Mouse (Mus musculus) stomach, embryonic 16.5 days (tissue): ENCODE results near the gene Zfp383. TPM values are rescaled to one million over a fixed set of nuclear protein-coding genes. Genes with fewer than 3 reads are reported as not detected.

Source experiments
- ATAC-seq: fragments of 200-750 bp; cut with Nextera tagmentation; 2 replicates; pipeline ENCODE4 v1.8.0; 2017; ENCODE audit warnings: moderate number of reproducible peaks, moderate TSS enrichment; ENCODE audit not compliant: insufficient read depth, low FRiP score
- H3K27ac ChIP-seq: fragments of 300-500 bp; sonication (generic); 2 replicates; pipeline ENCODE4 v1.5.1; 2014; ENCODE audit warnings: low read length
- H3K27me3 ChIP-seq: fragments of 300-500 bp; sonication (generic); 2 replicates; pipeline ENCODE4 v1.6.1; 2014; ENCODE audit warnings: low read length, control low read depth, mixed read lengths; ENCODE audit not compliant: control insufficient read depth, insufficient read depth
- H3K36me3 ChIP-seq: fragments of 300-500 bp; sonication (generic); 2 replicates; pipeline ENCODE4 v1.6.1; 2014; ENCODE audit warnings: low read length; ENCODE audit not compliant: control insufficient read depth, insufficient read depth
- H3K4me1 ChIP-seq: fragments of 300-500 bp; sonication (generic); 2 replicates; pipeline ENCODE4 v1.6.1; 2014; ENCODE audit warnings: low read length, control low read depth, mixed read lengths; ENCODE audit not compliant: control insufficient read depth, insufficient read depth
- H3K4me2 ChIP-seq: fragments of 300-500 bp; sonication (generic); 2 replicates; pipeline ENCODE4 v1.6.1; 2014; ENCODE audit warnings: low read depth, low read length, mixed read lengths
- H3K4me3 ChIP-seq: fragments of 300-500 bp; sonication (generic); replicated peaks from 2 replicates; pipeline ENCODE4 v1.5.1; 2014; ENCODE audit warnings: mild to moderate bottlenecking, low read length
- H3K9ac ChIP-seq: fragments of 300-500 bp; sonication (generic); 2 replicates; pipeline ENCODE4 v1.6.1; 2014; ENCODE audit warnings: low read length
- H3K9me3 ChIP-seq: fragments of 300-500 bp; sonication (generic); replicated peaks from 2 replicates; pipeline ENCODE4 v1.6.1; 2016; ENCODE audit warnings: low read length, control low read depth; ENCODE audit not compliant: control insufficient read depth
- WGBS: fragments of 180-500 bp; shearing (Covaris S2); extraction: QIAGEN DNeasy Blood & Tissue Kit; methylation state at CpG from one replicate; pipeline ENCODE4 v1.1.7; 2014; 5-methylcytosine and 5-hydroxymethylcytosine counted together
- polyA plus RNA-seq: library from polyadenylated mRNA; unstranded; fragments of >200 nt; fragmentation: Nextera tagmentation; extraction: Ambion mirVana; gene quantifications from 2 replicates; pipeline ENCODE4 v1.2.1, GENCODE M21; 2015

Zfp383 gene
- polyA plus RNA-seq, 1 experiment from 2014 or later = 4.0 TPM

DNA sequence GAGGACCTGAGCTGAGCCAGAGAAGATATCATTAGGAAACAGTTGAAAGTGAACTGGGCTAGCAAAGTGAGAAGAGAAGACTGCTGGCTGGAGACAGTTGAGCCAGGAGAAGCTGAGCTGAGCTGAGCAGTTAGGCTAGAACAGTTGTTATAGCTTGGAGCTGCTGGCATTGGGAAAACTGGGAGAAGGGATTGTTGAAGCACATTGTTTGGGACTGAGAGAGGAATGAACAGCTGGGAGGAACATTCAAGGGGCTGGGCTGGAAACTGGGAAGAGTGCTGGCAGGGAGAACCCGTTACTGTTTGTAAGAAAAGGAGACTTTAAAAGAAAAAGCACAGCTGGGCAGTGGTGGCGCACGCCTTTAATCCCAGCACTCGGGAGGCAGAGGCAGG, 10.0 kb downstream of the Zfp383 start:
- WGBS = 67% methylated on average over 4 of the region's 4 CpGs
- H3K27ac ChIP-seq = no peak overlapping the region
- no peak for ATAC-seq
- H3K4me1 ChIP-seq = no peaks in the 10 kb centered on the region
- H3K9ac ChIP-seq = no peak overlapping the region
- no peaks in the 10 kb centered on the region; the same call in 1 of the 2 replicates for H3K9me3 ChIP-seq
- H3K4me3 ChIP-seq = no peak overlapping the region
- H3K4me2 ChIP-seq = no peak overlapping the region
- H3K27me3 ChIP-seq = no peaks in the 10 kb centered on the region
- peaks cover 15% of the 10 kb centered on the region for H3K36me3 ChIP-seq

DNA sequence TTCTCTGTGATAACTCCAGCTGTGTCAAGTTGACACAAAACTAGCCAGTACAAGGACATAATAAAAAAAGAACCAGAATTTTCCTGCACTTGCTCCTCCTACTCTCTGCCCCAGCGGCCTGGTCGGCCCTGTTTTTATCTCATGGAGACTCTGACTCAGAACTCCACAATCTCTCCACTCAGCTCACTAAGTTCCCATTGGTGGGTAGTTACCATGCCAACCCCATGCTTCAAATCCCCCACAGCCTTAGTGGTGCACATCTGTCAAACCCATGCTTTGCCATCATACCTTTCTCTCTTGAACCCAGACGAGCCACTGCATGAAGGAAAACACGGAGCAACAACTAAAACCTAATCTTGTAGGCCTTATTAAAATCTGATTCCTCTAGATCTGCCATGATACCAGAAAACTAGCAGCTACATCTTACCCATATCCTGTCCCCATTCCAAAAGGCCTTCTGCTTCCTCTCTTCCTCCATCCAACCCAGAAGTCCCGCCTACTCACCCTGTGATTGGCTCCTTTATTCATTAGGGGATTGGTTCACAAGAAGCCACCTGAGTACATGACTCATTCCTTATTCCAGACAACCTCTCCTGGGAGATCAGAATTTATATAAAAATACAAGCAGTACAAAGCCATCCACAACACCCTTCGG, 13.5 kb downstream of the Zfp383 start:
- no peaks in the 10 kb centered on the region for H3K9me3 ChIP-seq
- 69% methylated on average over 6 of the region's 6 CpGs for WGBS

GRCm38 (mm10) chr7:29922780-29923179, 14.8 kb downstream of the Zfp383 start:
- no peak overlapping the region for H3K4me3 ChIP-seq
- H3K9ac ChIP-seq = no peak overlapping the region
- H3K27me3 ChIP-seq = no peaks in the 10 kb centered on the region
- H3K4me1 ChIP-seq = no peaks in the 10 kb centered on the region
- H3K27ac ChIP-seq = no peak overlapping the region
- H3K9me3 ChIP-seq = no peaks in the 10 kb centered on the region
- 64% methylated on average over 2 of the region's 2 CpGs for WGBS
- no peaks in the 10 kb centered on the region for H3K36me3 ChIP-seq
- no peak for ATAC-seq
- no peak overlapping the region for H3K4me2 ChIP-seq

More for the DNA sequence above, 13.5 kb downstream of the Zfp383 start:
- H3K27ac ChIP-seq = no peak overlapping the region
- H3K4me3 ChIP-seq = no peak overlapping the region
- H3K4me2 ChIP-seq = no peak overlapping the region
- no peaks in the 10 kb centered on the region for H3K27me3 ChIP-seq
- ATAC-seq = no peak
- H3K4me1 ChIP-seq = no peaks in the 10 kb centered on the region
- H3K36me3 ChIP-seq = no peaks in the 10 kb centered on the region
- H3K9ac ChIP-seq = no peak overlapping the region

DNA sequence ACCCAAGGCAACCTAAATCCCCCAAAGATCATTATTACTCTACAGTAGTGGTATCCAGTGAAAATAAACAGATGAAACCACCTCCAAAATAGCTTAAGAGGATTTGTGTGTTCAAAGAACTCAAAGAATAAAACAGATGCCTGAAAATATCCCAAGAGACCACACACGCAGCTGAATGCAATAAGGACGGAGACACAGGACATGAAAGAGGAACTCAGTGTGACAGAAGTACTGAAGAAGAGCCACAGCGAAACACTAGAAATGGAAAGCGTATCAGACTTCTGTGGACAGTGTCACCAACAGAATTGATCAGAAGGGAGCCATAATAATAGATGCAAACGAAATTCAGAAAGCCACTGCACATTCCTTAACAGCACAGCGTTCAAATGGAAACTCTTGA, 30.8 kb downstream of the Zfp383 start:
- WGBS = 91% methylated on average over 6 of the region's 6 CpGs
- Histone ChIP-seq H3K4me2 (no peak overlapping the region), H3K27me3 (no peaks in the 10 kb centered on the region), H3K36me3 (peaks cover 10% of the 10 kb centered on the region; the same call in 1 of the 2 replicates), H3K4me1 (no peaks in the 10 kb centered on the region), H3K27ac (no peak overlapping the region), H3K4me3 (no peak overlapping the region), H3K9ac (no peak overlapping the region), H3K9me3 (no peaks in the 10 kb centered on the region)
- ATAC-seq = no peak

- H3K27me3 ChIP-seq = no peaks in the 10 kb centered on the region
- no peak overlapping the region for H3K27ac ChIP-seq
- no peak for ATAC-seq
- H3K36me3 ChIP-seq = 0 out of 2 replicates have a peak, but pooled peaks cover 6% of the 10 kb centered on the region
- H3K4me2 ChIP-seq = no peak overlapping the region
- 87% methylated on average over 11 of the region's 11 CpGs for WGBS
- no peaks in the 10 kb centered on the region for H3K4me1 ChIP-seq
- no peak overlapping the region for H3K4me3 ChIP-seq
- no peaks in the 10 kb centered on the region for H3K9me3 ChIP-seq
- H3K9ac ChIP-seq = no peak overlapping the region
Observed at GRCm38 (mm10) chr7:29941027-29941426, 33.0 kb downstream of the Zfp383 start.

DNA sequence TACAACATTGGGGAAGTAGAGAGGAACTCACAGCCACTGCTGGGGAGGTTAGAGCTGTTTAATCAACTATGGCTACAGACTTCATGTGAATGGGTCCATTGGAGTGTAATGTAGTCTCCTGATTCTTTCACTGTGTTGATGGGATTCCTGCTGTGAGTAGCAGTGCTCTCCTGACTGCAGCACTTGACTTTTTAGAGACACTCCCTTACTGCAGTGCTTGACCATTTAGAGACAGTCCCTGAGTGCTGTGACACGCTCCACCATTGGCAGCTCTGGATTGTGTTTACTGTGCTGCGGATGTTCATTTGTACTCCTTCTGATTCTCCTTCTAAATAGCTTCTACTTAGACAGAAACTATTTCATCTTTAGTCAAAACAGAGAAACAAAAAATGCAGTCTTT, 34.7 kb downstream of the Zfp383 start:
- H3K4me2 ChIP-seq = no peak overlapping the region
- no peaks in the 10 kb centered on the region for H3K4me1 ChIP-seq
- no peak overlapping the region for H3K4me3 ChIP-seq
- 0 out of 2 replicates have a peak, but pooled peaks cover 4% of the 10 kb centered on the region for H3K36me3 ChIP-seq
- no peak overlapping the region for H3K27ac ChIP-seq
- ATAC-seq = no peak
- no peaks in the 10 kb centered on the region for H3K9me3 ChIP-seq
- 34% methylated on average over 2 of the region's 2 CpGs for WGBS
- H3K9ac ChIP-seq = no peak overlapping the region
- no peaks in the 10 kb centered on the region for H3K27me3 ChIP-seq

DNA sequence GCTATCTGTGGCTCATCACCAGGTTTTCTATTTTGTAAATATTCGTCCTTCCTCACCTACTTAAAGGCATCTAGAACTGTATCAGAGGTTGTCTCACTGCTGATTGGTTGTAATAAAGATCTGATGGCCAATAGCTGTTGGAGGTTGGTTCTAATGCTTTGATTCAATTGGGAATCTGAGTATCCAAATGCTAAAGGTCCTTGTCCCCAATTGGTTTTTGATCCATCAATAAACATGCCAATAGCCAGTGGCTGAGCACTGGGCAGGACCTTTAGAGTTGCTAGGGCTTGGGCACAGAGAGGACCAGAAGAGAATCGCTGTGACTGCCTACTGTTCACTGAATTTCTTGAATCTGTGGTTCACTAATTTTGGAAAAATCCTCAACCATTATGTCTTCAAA, 35.7 kb downstream of the Zfp383 start:
- Histone ChIP-seq H3K9me3 (no peaks in the 10 kb centered on the region), H3K9ac (no peak overlapping the region), H3K27me3 (no peaks in the 10 kb centered on the region), H3K36me3 (0 out of 2 replicates have a peak, but pooled peaks cover 4% of the 10 kb centered on the region), H3K4me2 (no peak overlapping the region), H3K4me1 (no peaks in the 10 kb centered on the region), H3K4me3 (no peak overlapping the region), H3K27ac (no peak overlapping the region)
- WGBS = 70% methylated on average over 2 of the region's 2 CpGs
- no peak for ATAC-seq

DNA sequence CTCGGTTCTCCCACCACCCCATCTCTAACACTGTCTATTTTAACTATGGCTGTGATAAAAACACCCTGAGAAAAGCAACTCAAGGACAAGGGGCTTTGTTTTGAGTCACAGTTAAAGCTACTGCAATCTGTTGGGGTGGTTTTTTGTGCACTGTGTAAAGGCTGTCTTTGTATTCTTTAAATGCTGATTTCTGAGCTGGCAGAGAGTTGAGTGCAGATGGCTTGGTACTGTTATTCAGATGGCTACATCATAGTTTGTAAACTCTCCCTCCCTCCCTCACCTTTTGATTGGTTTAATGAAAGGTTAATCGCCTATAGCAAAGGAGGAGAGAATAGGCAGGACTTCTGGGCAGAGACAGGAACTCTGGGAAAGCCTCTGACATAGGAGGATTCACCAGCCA, 36.2 kb downstream of the Zfp383 start:
- Histone ChIP-seq H3K9ac (no peak overlapping the region), H3K27me3 (no peaks in the 10 kb centered on the region), H3K4me2 (no peak overlapping the region), H3K27ac (no peak overlapping the region), H3K4me1 (no peaks in the 10 kb centered on the region), H3K9me3 (no peaks in the 10 kb centered on the region), H3K36me3 (0 out of 2 replicates have a peak, but pooled peaks cover 4% of the 10 kb centered on the region), H3K4me3 (no peak overlapping the region)
- no peak for ATAC-seq
- WGBS = 83% methylated on average over 2 of the region's 2 CpGs

GRCm38 (mm10) chr7:29953086-29953485, 45.1 kb downstream of the Zfp383 start:
- no peaks in the 10 kb centered on the region for H3K36me3 ChIP-seq
- no peak for ATAC-seq
- peak overlapping the region; percentile 69 for H3K4me2 ChIP-seq
- no peaks in the 10 kb centered on the region for H3K27me3 ChIP-seq
- no peak overlapping the region for H3K27ac ChIP-seq
- H3K4me1 ChIP-seq = peaks cover 4% of the 10 kb centered on the region; the same call in 1 of the 2 replicates
- peak overlapping the region; percentile 92 for H3K9ac ChIP-seq
- no peaks in the 10 kb centered on the region for H3K9me3 ChIP-seq
- peak overlapping the region; percentile 78 for H3K4me3 ChIP-seq
- WGBS = 31% methylated on average over 10 of the region's 10 CpGs
